Mouse (Mus musculus): Measurements from ENCODE around the gene Casp9. TPM values are rescaled to one million over a fixed set of nuclear protein-coding genes. Genes with fewer than 3 reads are reported as not detected.
A peak's percentile ranks its signal among the peaks of the same experiment; 100 is the strongest.

Gene Casp9
- polyA plus RNA-seq (2015; fragmentation: Nextera tagmentation; extraction: Ambion mirVana): 14.3 and 15.5 TPM in 2 replicates

- H3K4me2 ChIP-seq: peak within 1 kb of the TSS; percentile 77
- no peaks in the 10 kb centered on the region for H3K9me3 ChIP-seq
- H3K4me3 ChIP-seq: peak within 1 kb of the TSS; percentile 84
- peak within 1 kb of the TSS; percentile 88 for H3K9ac ChIP-seq
- H3K4me1 ChIP-seq: peaks cover 32% of the 10 kb centered on the region
- ATAC-seq (ENCODE audit: extremely low read depth, insufficient number of reproducible peaks, low FRiP score, low TSS enrichment): peak; percentile 84
- H3K27me3 ChIP-seq (replicated peaks): no peaks in the 10 kb centered on the region
- WGBS: under 1% methylated on average over 74 of the region's 80 CpGs
- peak within 1 kb of the TSS; percentile 97 for H3K27ac ChIP-seq (replicated peaks)
- peaks cover 26% of the 10 kb centered on the region for H3K36me3 ChIP-seq
Measured at GRCm38 (mm10) chr4:141793282-141794151, at the start of gene Casp9. Gene Casp9 (plus strand): TSS chr4:141793612.

GRCm38 (mm10) chr4:141746578-141747346 is 46.6 kb upstream of the Casp9 start, which contains the start of gene Agmat:
Gene Agmat (plus strand): TSS chr4:141746672.
- H3K9ac ChIP-seq: peak within 1 kb of the TSS; percentile 37; the same call in 1 of the 2 replicates
- no peak within 1 kb of the TSS for H3K27ac ChIP-seq (replicated peaks)
- no peak for ATAC-seq (ENCODE audit: extremely low read depth, insufficient number of reproducible peaks, low FRiP score, low TSS enrichment)
- peaks cover 33% of the 10 kb centered on the region for H3K4me1 ChIP-seq
- no peaks in the 10 kb centered on the region for H3K36me3 ChIP-seq
- H3K27me3 ChIP-seq (replicated peaks): peaks cover 10% of the 10 kb centered on the region; the same call in 1 of the 2 replicates
- H3K4me3 ChIP-seq: no peak within 1 kb of the TSS
- peak within 1 kb of the TSS; percentile 15; the same call in 1 of the 2 replicates for H3K4me2 ChIP-seq
- H3K9me3 ChIP-seq: no peaks in the 10 kb centered on the region
- 25% methylated on average over 25 of the region's 25 CpGs for WGBS

- ATAC-seq (ENCODE audit: extremely low read depth, insufficient number of reproducible peaks, low FRiP score, low TSS enrichment): no peak
- Histone ChIP-seq H3K9ac (peak overlapping the region; percentile 67), H3K4me1 (peaks cover 28% of the 10 kb centered on the region), H3K27ac (replicated peaks) (peak overlapping the region; percentile 79), H3K4me2 (peak overlapping the region; percentile 25), H3K36me3 (no peaks in the 10 kb centered on the region), H3K27me3 (replicated peaks) (peaks cover 10% of the 10 kb centered on the region; the same call in 1 of the 2 replicates), H3K9me3 (peaks cover 4% of the 10 kb centered on the region; the same call in 1 of the 2 replicates), H3K4me3 (no peak overlapping the region)
- 15% methylated on average over 11 of the region's 11 CpGs for WGBS
Measured at GRCm38 (mm10) chr4:141749557-141749956, 43.9 kb upstream of the Casp9 start.

- WGBS: 59% methylated on average over 3 of the region's 3 CpGs
Measured at GRCm38 (mm10) chr4:141750826-141751225, 42.6 kb upstream of the Casp9 start.

GRCm38 (mm10) chr4:141751419-141752075 is 41.9 kb upstream of the Casp9 start:
- Histone ChIP-seq H3K36me3 (no peaks in the 10 kb centered on the region), H3K4me3 (no peak overlapping the region), H3K4me2 (peak overlapping the region; percentile 28), H3K27ac (replicated peaks) (peak overlapping the region; percentile 61), H3K4me1 (peaks cover 27% of the 10 kb centered on the region), H3K27me3 (replicated peaks) (peaks cover 8% of the 10 kb centered on the region; the same call in 1 of the 2 replicates), H3K9ac (peak overlapping the region; percentile 25; the same call in 1 of the 2 replicates), H3K9me3 (peaks cover 5% of the 10 kb centered on the region; the same call in 1 of the 2 replicates)
- no peak; the same call in 1 of the 2 replicates for ATAC-seq (ENCODE audit: extremely low read depth, insufficient number of reproducible peaks, low FRiP score, low TSS enrichment)
- WGBS: 21% methylated on average over 4 of the region's 4 CpGs

More at GRCm38 (mm10) chr4:141750826-141751225, 42.6 kb upstream of the Casp9 start:
- H3K4me1 ChIP-seq: peaks cover 28% of the 10 kb centered on the region
- peaks cover 10% of the 10 kb centered on the region; the same call in 1 of the 2 replicates for H3K27me3 ChIP-seq (replicated peaks)
- peak overlapping the region; percentile 61 for H3K27ac ChIP-seq (replicated peaks)
- H3K9me3 ChIP-seq: peaks cover 5% of the 10 kb centered on the region; the same call in 1 of the 2 replicates
- H3K4me3 ChIP-seq: no peak overlapping the region
- ATAC-seq (ENCODE audit: extremely low read depth, insufficient number of reproducible peaks, low FRiP score, low TSS enrichment): no peak
- no peak overlapping the region for H3K9ac ChIP-seq
- no peaks in the 10 kb centered on the region for H3K36me3 ChIP-seq
- no peak overlapping the region for H3K4me2 ChIP-seq

- Histone ChIP-seq H3K4me2 (0 out of 2 replicates have a peak overlapping the region, but pooled peaks have one; percentile 28), H3K9ac (peak overlapping the region; percentile 25; the same call in 1 of the 2 replicates), H3K9me3 (peaks cover 5% of the 10 kb centered on the region; the same call in 1 of the 2 replicates), H3K4me3 (no peak overlapping the region), H3K4me1 (peaks cover 22% of the 10 kb centered on the region), H3K27ac (replicated peaks) (peak overlapping the region; percentile 61), H3K36me3 (no peaks in the 10 kb centered on the region), H3K27me3 (replicated peaks) (peaks cover 3% of the 10 kb centered on the region; the same call in 1 of the 2 replicates)
- WGBS: 4% methylated on average over 4 of the region's 4 CpGs
- ATAC-seq (ENCODE audit: extremely low read depth, insufficient number of reproducible peaks, low FRiP score, low TSS enrichment): peak; percentile 53
Measured at GRCm38 (mm10) chr4:141752076-141752421, 41.4 kb upstream of the Casp9 start.

- peaks cover 5% of the 10 kb centered on the region; the same call in 1 of the 2 replicates for H3K9me3 ChIP-seq
- no peak for ATAC-seq (ENCODE audit: extremely low read depth, insufficient number of reproducible peaks, low FRiP score, low TSS enrichment)
- H3K4me1 ChIP-seq: peaks cover 23% of the 10 kb centered on the region
- H3K27ac ChIP-seq (replicated peaks): no peak overlapping the region
- H3K9ac ChIP-seq: no peak overlapping the region
- WGBS: 84% methylated on average over 19 of the region's 19 CpGs
- H3K36me3 ChIP-seq: no peaks in the 10 kb centered on the region
- no peak overlapping the region for H3K4me3 ChIP-seq
- no peaks in the 10 kb centered on the region for H3K27me3 ChIP-seq (replicated peaks)
- H3K4me2 ChIP-seq: no peak overlapping the region
Measured at GRCm38 (mm10) chr4:141755375-141755930, 38.0 kb upstream of the Casp9 start.

GRCm38 (mm10) chr4:141757124-141757523 is 36.3 kb upstream of the Casp9 start:
- Histone ChIP-seq H3K36me3 (peaks cover 14% of the 10 kb centered on the region), H3K27me3 (replicated peaks) (no peaks in the 10 kb centered on the region), H3K4me3 (no peak overlapping the region), H3K27ac (replicated peaks) (no peak overlapping the region), H3K9me3 (peaks cover 5% of the 10 kb centered on the region; the same call in 1 of the 2 replicates), H3K4me2 (no peak overlapping the region), H3K4me1 (peaks cover 11% of the 10 kb centered on the region), H3K9ac (no peak overlapping the region)
- whole genome bisulfite sequencing: 81% methylated on average over 3 of the region's 3 CpGs
- ATAC-seq (ENCODE audit: extremely low read depth, insufficient number of reproducible peaks, low FRiP score, low TSS enrichment): no peak

GRCm38 (mm10) chr4:141758874-141759542 is 34.4 kb upstream of the Casp9 start:
- no peak for ATAC-seq (ENCODE audit: extremely low read depth, insufficient number of reproducible peaks, low FRiP score, low TSS enrichment)
- Histone ChIP-seq H3K9ac (no peak overlapping the region), H3K9me3 (peaks cover 5% of the 10 kb centered on the region; the same call in 1 of the 2 replicates), H3K27me3 (replicated peaks) (no peaks in the 10 kb centered on the region), H3K4me2 (no peak overlapping the region), H3K36me3 (peaks cover 33% of the 10 kb centered on the region), H3K4me3 (no peak overlapping the region), H3K27ac (replicated peaks) (no peak overlapping the region), H3K4me1 (peaks cover 10% of the 10 kb centered on the region; the same call in 1 of the 2 replicates)
- WGBS: 43% methylated on average over 6 of the region's 6 CpGs

- no peak overlapping the region for H3K4me2 ChIP-seq
- peaks cover 48% of the 10 kb centered on the region for H3K36me3 ChIP-seq
- H3K27me3 ChIP-seq (replicated peaks): no peaks in the 10 kb centered on the region
- no peaks in the 10 kb centered on the region for H3K9me3 ChIP-seq
- no peak overlapping the region for H3K4me3 ChIP-seq
- no peak overlapping the region for H3K27ac ChIP-seq (replicated peaks)
- ATAC-seq (ENCODE audit: extremely low read depth, insufficient number of reproducible peaks, low FRiP score, low TSS enrichment): no peak
- peaks cover 13% of the 10 kb centered on the region for H3K4me1 ChIP-seq
- WGBS: 73% methylated on average over 4 of the region's 4 CpGs
- H3K9ac ChIP-seq: no peak overlapping the region
Measured at GRCm38 (mm10) chr4:141760942-141761341, 32.5 kb upstream of the Casp9 start.

All from heart, embryonic 13.5 days (tissue).